Mouse (Mus musculus) kidney, embryonic 15.5 days (tissue): ENCODE measurements around the gene Olfr976. TPM values are rescaled to one million over a fixed set of nuclear protein-coding genes. Genes with fewer than 3 reads are reported as not detected.

Experiments used
- polyA plus RNA-seq: library from polyadenylated mRNA; unstranded; fragments of >200 nt; fragmentation: Nextera tagmentation; extraction: Ambion mirVana; gene quantifications from 2 replicates; pipeline ENCODE4 v1.2.1, GENCODE M21; 2015

Gene Olfr976
- polyA plus RNA-seq, 1 experiment from 2014 or later: not detected

Other genes starting within 250 kb of the Olfr976 start
- gene Olfr965, start 249.8 kb downstream of the Olfr976 start, polyA plus RNA-seq: not detected in 2 replicates
- gene Olfr150, start 230.2 kb downstream of the Olfr976 start, polyA plus RNA-seq: not detected in 2 replicates
- gene Olfr967, start 214.9 kb downstream of the Olfr976 start, polyA plus RNA-seq: not detected in 2 replicates
- gene Olfr968, start 177.9 kb downstream of the Olfr976 start, polyA plus RNA-seq: not detected in 2 replicates
- not detected in 2 replicates for gene Olfr969, start 170.2 kb downstream of the Olfr976 start, polyA plus RNA-seq
- not detected in 2 replicates for gene Olfr970, start 152.3 kb downstream of the Olfr976 start, polyA plus RNA-seq
- not detected in 2 replicates for gene Olfr971, start 124.3 kb downstream of the Olfr976 start, polyA plus RNA-seq
- not detected in 2 replicates for gene Olfr972, start 94.7 kb downstream of the Olfr976 start, polyA plus RNA-seq
- gene Olfr229, start 53.8 kb downstream of the Olfr976 start, polyA plus RNA-seq: not detected in 2 replicates
- not detected in 2 replicates for gene Olfr974, start 23.6 kb downstream of the Olfr976 start, polyA plus RNA-seq
- not detected in 2 replicates for gene Olfr975, start 9.1 kb downstream of the Olfr976 start, polyA plus RNA-seq
- gene Olfr978, start 31.0 kb upstream of the Olfr976 start, polyA plus RNA-seq: not detected in 2 replicates
- gene Olfr979, start 42.3 kb upstream of the Olfr976 start, polyA plus RNA-seq: not detected in 2 replicates
- not detected in 2 replicates for gene Olfr980, start 48.4 kb upstream of the Olfr976 start, polyA plus RNA-seq
- not detected in 2 replicates for gene Olfr981, start 60.3 kb upstream of the Olfr976 start, polyA plus RNA-seq
- not detected in 2 replicates for gene Olfr982, start 112.7 kb upstream of the Olfr976 start, polyA plus RNA-seq
- gene Olfr983, start 132.5 kb upstream of the Olfr976 start, polyA plus RNA-seq: not detected in 2 replicates
- not detected in 2 replicates for gene Olfr984, start 153.1 kb upstream of the Olfr976 start, polyA plus RNA-seq
- not detected in 2 replicates for gene Olfr985, start 169.1 kb upstream of the Olfr976 start, polyA plus RNA-seq
- not detected in 2 replicates for gene Tmem225, start 187.0 kb upstream of the Olfr976 start, polyA plus RNA-seq
- gene Olfr986, start 219.8 kb upstream of the Olfr976 start, polyA plus RNA-seq: not detected in 2 replicates
- 6.8 and 7.5 TPM in 2 replicates for gene Zfp202, start 231.2 kb upstream of the Olfr976 start, polyA plus RNA-seq